Mouse (Mus musculus) liver, embryonic 13.5 days (tissue): ENCODE measurements around the gene Nprl2. TPM values are rescaled to one million over a fixed set of nuclear protein-coding genes. Genes with fewer than 3 reads are reported as not detected.

Source experiments
- ATAC-seq: fragments of 200-750 bp; cut with Nextera tagmentation; 2 replicates; pipeline ENCODE4 v1.8.0; 2017; ENCODE audit warnings: low read depth, mild to moderate bottlenecking, moderate number of reproducible peaks, moderate library complexity
- DNase-seq: peaks from one replicate; pipeline ENCODE4 v3.0.0; 2022
- H3K27ac ChIP-seq: fragments of 300-500 bp; sonication (generic); 2 replicates; pipeline ENCODE4 v1.5.1; 2015; ENCODE audit warnings: moderate library complexity, mild to moderate bottlenecking, inconsistent platforms
- H3K27me3 ChIP-seq: fragments of 300-500 bp; sonication (generic); 2 replicates; pipeline ENCODE4 v1.6.1; 2015; ENCODE audit warnings: mild to moderate bottlenecking, inconsistent platforms
- H3K36me3 ChIP-seq: fragments of 300-500 bp; sonication (generic); 2 replicates; pipeline ENCODE4 v1.6.1; 2015; ENCODE audit warnings: mild to moderate bottlenecking, inconsistent platforms
- H3K4me1 ChIP-seq: fragments of 300-500 bp; sonication (generic); replicated peaks from 2 replicates; pipeline ENCODE4 v1.6.1; 2015; ENCODE audit warnings: inconsistent platforms
- H3K4me2 ChIP-seq: fragments of 300-500 bp; sonication (generic); 2 replicates; pipeline ENCODE4 v1.6.1; 2015; ENCODE audit warnings: inconsistent platforms, mild to moderate bottlenecking, moderate library complexity
- H3K4me3 ChIP-seq: fragments of 300-500 bp; sonication (generic); replicated peaks from 2 replicates; pipeline ENCODE4 v1.5.1; 2015; ENCODE audit warnings: mild to moderate bottlenecking, inconsistent platforms
- H3K9ac ChIP-seq: fragments of 300-500 bp; sonication (generic); 2 replicates; pipeline ENCODE4 v1.6.1; 2015; ENCODE audit warnings: mild to moderate bottlenecking, inconsistent platforms
- H3K9me3 ChIP-seq: fragments of 300-500 bp; sonication (generic); replicated peaks from 2 replicates; pipeline ENCODE4 v1.6.1; 2016; ENCODE audit warnings: inconsistent platforms
- WGBS: fragments of 180-500 bp; shearing (Covaris S2); methylation state at CpG from one replicate; pipeline ENCODE4 v1.1.7; 2015; ENCODE audit not compliant: insufficient replicate concordance; 5-methylcytosine and 5-hydroxymethylcytosine counted together
- polyA plus RNA-seq: library from polyadenylated mRNA; unstranded; fragments of >200 nt; fragmentation: Nextera tagmentation; extraction: Ambion mirVana; gene quantifications from 2 replicates; pipeline ENCODE4 v1.2.1, GENCODE M21; 2015

Gene Nprl2
- polyA plus RNA-seq, 1 experiment from 2014 or later, result 14.3 TPM

DNA sequence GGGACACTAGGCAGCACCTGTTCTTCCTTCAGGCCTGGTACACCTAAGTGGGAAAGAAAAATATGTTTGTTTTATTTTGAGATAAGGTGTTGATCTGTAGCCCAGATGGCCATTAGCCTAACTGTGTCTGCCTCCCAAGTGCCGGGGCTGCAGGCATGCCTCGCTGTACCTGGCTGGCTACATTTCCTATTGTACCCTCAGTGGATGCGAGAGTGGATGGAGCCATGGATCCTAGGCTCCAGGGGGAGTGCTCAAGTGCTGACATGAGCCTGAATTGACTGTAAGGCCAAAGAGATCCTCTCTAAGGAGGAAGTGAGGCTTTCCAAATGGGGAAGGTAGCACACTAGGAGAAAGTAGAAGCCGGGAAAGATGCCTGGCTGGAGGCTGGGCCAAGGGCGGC, 5.9 kb downstream of the Nprl2 start:
- no peak overlapping the region for H3K9ac ChIP-seq
- 0 out of 2 replicates have a peak overlapping the region, but pooled peaks have one; percentile 13 for H3K27ac ChIP-seq
- no peaks in the 10 kb centered on the region for H3K9me3 ChIP-seq
- H3K4me3 ChIP-seq, result no peak overlapping the region
- DNase-seq (no peak), ATAC-seq (no peak)
- WGBS, result 66% methylated on average over 5 of the region's 5 CpGs
- H3K4me2 ChIP-seq, result no peak overlapping the region
- peaks cover 59% of the 10 kb centered on the region for H3K4me1 ChIP-seq
- H3K36me3 ChIP-seq, result peaks cover 19% of the 10 kb centered on the region
- H3K27me3 ChIP-seq, result peaks cover 44% of the 10 kb centered on the region

GRCm38 (mm10) chr9:107548820-107549219, 6.8 kb downstream of the Nprl2 start:
- peaks cover 63% of the 10 kb centered on the region for H3K4me1 ChIP-seq
- H3K4me3 ChIP-seq, result no peak overlapping the region
- no peak for ATAC-seq
- H3K4me2 ChIP-seq, result no peak overlapping the region
- DNase-seq, result no peak
- H3K27me3 ChIP-seq, result peaks cover 44% of the 10 kb centered on the region
- 85% methylated on average over 10 of the region's 10 CpGs for WGBS
- H3K9me3 ChIP-seq, result no peaks in the 10 kb centered on the region
- no peak overlapping the region for H3K9ac ChIP-seq
- H3K36me3 ChIP-seq, result peaks cover 14% of the 10 kb centered on the region
- no peak overlapping the region for H3K27ac ChIP-seq

DNA sequence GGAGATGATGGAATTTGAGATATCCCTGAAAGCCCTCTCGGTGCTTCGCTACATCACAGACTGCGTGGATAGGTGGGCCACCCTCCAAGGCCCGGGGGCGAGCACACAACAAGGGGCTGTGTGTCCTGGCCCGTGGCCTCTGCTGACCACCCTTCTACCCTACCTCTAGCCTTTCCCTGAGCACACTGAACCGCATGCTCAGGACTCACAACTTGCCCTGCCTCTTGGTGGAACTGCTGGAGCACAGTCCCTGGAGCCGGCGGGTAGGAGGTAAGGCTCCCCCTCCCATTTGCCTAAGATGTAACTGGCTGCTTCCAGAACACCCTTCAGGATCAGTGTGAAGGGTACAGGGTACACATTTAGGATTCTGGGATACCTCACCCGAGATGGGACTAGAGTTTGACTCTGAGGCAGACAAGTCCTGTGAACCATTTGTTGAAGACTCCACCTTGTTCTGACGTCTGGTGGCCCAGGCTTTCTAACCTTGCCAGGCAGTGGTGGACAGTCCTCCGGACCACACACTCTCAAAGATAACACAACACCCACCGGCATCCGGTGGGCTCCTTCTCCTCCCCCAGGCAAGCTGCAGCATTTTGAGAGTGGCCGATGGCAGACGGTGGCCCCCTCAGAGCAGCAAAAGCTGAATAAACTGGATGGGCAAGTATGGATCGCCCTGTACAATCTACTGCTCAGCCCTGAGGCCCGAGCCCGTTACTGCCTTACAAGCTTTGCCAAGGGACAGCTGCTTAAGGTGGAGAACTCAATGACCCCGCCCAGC, 7.5 kb downstream of the Nprl2 start:
- no peaks in the 10 kb centered on the region for H3K9me3 ChIP-seq
- no peak for ATAC-seq
- WGBS, result 78% methylated on average over 20 of the region's 20 CpGs

GRCm38 (mm10) chr9:107550491-107551116, 8.6 kb downstream of the Nprl2 start:
- no peaks in the 10 kb centered on the region for H3K36me3 ChIP-seq
- peak overlapping the region; percentile 76 for H3K9ac ChIP-seq
- peak overlapping the region; percentile 61 for H3K4me3 ChIP-seq
- WGBS, result 36% methylated on average over 23 of the region's 23 CpGs
- H3K4me2 ChIP-seq, result peak overlapping the region; percentile 96
- peaks cover 44% of the 10 kb centered on the region for H3K27me3 ChIP-seq
- DNase-seq (no peak), ATAC-seq (no peak)
- H3K27ac ChIP-seq, result no peak overlapping the region
- peaks cover 69% of the 10 kb centered on the region for H3K4me1 ChIP-seq
- H3K9me3 ChIP-seq, result no peaks in the 10 kb centered on the region

More for the DNA sequence above, 7.5 kb downstream of the Nprl2 start:
- H3K27me3 ChIP-seq, result peaks cover 44% of the 10 kb centered on the region
- H3K4me2 ChIP-seq, result no peak overlapping the region
- peaks cover 7% of the 10 kb centered on the region for H3K36me3 ChIP-seq
- no peak overlapping the region for H3K27ac ChIP-seq
- H3K4me3 ChIP-seq, result no peak overlapping the region
- H3K9ac ChIP-seq, result no peak overlapping the region
- peaks cover 66% of the 10 kb centered on the region for H3K4me1 ChIP-seq
- no peak for DNase-seq

- peaks cover 70% of the 10 kb centered on the region for H3K4me1 ChIP-seq
Observed at GRCm38 (mm10) chr9:107551117-107551889, 9.3 kb downstream of the Nprl2 start, which contains the start of gene Rassf1. TSS of gene Rassf1 (plus strand) at chr9:107551555.

DNA sequence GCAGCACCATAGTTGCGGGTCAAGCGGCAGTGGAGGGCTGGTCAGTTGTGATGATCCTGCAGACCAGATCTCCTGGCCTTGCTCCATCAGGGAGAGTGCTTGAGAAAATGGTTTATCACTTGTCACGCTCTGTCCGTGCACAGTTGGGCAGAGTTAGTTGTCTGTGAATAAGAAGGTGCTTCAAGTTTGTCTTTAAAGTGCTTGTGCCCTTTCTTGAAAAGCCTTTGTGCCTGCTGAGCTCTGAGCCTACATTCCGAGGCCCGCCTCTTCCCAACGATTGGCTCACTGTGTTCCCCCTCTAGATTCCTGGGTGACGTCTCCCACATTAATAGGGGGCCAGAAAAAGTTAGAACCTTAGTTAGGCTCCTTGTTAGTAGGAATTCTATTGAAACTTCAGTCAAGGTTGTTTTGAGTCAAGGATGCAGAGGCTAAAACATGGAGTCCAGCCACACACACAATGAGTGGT, 9.9 kb downstream of the Nprl2 start:
- Histone ChIP-seq H3K27me3 (peaks cover 44% of the 10 kb centered on the region), H3K27ac (peak overlapping the region; percentile 58; the same call in 1 of the 2 replicates), H3K4me3 (peak overlapping the region; percentile 61), H3K4me1 (peaks cover 70% of the 10 kb centered on the region), H3K36me3 (peaks cover 7% of the 10 kb centered on the region), H3K9ac (peak overlapping the region; percentile 76), H3K9me3 (no peaks in the 10 kb centered on the region), H3K4me2 (peak overlapping the region; percentile 96)
- 28% methylated on average over 8 of the region's 8 CpGs for WGBS
- no peak for DNase-seq
- ATAC-seq, result no peak

More at GRCm38 (mm10) chr9:107551117-107551889, 9.3 kb downstream of the Nprl2 start, which contains the start of gene Rassf1:
- H3K27ac ChIP-seq, result peak within 1 kb of the TSS; percentile 58
- no peaks in the 10 kb centered on the region for H3K9me3 ChIP-seq
- WGBS, result 2% methylated on average over 63 of the region's 63 CpGs
- H3K36me3 ChIP-seq, result peaks cover under 1% of the 10 kb centered on the region; the same call in 1 of the 2 replicates
- peak within 1 kb of the TSS; percentile 76 for H3K9ac ChIP-seq
- H3K4me2 ChIP-seq, result peak within 1 kb of the TSS; percentile 96
- ATAC-seq (peak; percentile 43), DNase-seq (peak; percentile 71)
- H3K27me3 ChIP-seq, result peaks cover 44% of the 10 kb centered on the region
- H3K4me3 ChIP-seq, result peak within 1 kb of the TSS; percentile 61

DNA sequence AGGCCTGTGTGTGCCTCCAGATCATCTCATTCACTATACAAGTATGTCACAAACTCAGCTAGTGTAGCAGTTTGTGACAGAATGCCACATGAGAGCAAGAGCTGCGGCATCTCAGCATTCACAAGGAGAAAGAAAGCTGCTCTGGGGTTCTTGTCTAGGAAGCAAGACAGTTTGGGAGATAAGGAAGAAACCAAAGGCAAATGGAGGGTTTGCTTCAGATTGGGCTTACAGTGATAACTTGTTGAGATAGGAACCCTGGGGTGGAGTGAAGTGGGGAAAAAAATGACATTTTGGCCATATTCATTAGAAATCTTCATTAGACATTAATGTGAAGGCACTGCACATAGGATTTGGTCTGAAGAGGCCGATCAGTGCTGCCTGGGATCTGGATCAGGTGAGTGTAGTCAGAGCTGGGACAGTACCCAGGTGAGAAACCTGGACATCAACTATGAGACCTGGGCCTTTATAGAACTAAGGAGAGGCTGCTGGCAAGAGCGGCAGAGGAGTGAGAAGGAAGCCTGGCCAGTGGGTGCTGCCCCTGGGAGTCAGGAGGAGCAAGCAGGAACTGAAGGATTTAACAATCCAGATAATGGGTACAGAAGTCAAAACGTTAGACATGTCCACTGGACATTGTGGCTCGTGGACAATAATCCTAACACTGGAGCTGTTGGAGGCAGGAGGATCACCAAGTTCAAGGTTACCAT, 10.8 kb downstream of the Nprl2 start:
- DNase-seq, result no peak
- H3K4me2 ChIP-seq, result peak overlapping the region; percentile 96

GRCm38 (mm10) chr9:107553541-107554318, 11.7 kb downstream of the Nprl2 start:
- Histone ChIP-seq H3K36me3 (peaks cover 25% of the 10 kb centered on the region), H3K27ac (peak overlapping the region; percentile 95), H3K27me3 (peaks cover 38% of the 10 kb centered on the region), H3K4me1 (peaks cover 67% of the 10 kb centered on the region), H3K9ac (peak overlapping the region; percentile 97), H3K9me3 (no peaks in the 10 kb centered on the region), H3K4me2 (peak overlapping the region; percentile 96), H3K4me3 (peak overlapping the region; percentile 84)
- 5% methylated on average over 37 of the region's 37 CpGs for WGBS
- DNase-seq (peak; percentile 38), ATAC-seq (peak; percentile 41)

More for the DNA sequence above, 10.8 kb downstream of the Nprl2 start:
- Histone ChIP-seq H3K9ac (peak overlapping the region; percentile 97; the same call in 1 of the 2 replicates), H3K27ac (no peak overlapping the region), H3K4me1 (peaks cover 69% of the 10 kb centered on the region), H3K9me3 (no peaks in the 10 kb centered on the region), H3K4me3 (peak overlapping the region; percentile 84; the same call in 1 of the 2 replicates), H3K27me3 (peaks cover 44% of the 10 kb centered on the region), H3K36me3 (peaks cover 16% of the 10 kb centered on the region)
- WGBS, result 53% methylated on average over 5 of the region's 5 CpGs
- ATAC-seq, result no peak

DNA sequence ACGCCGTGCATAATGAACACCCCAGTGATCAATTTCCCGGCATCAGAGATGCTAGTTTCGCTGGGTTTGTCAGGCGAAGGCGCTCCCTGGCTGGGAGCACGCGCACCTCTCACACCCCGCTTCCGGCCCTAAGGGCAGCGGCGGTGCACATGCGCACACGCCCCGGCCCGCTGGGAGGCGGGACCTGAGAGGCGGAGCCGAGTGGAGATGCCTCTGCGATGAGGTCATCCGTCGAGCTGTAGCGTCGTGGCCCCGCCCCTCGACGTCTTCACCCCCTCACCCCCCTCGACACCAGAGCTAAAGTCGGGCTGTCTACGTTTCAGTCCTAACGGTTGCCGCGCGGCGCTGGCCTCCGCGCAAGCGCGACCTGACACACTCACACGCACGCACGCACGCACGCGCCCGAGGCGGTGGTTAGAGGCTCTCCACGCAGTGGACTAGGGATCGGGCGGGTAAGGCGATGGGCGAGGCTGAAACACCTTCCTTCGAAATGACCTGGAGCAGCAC, 12.3 kb downstream of the Nprl2 start:
- WGBS, result under 1% methylated on average over 53 of the region's 53 CpGs
- Histone ChIP-seq H3K27ac (peak overlapping the region; percentile 95), H3K9me3 (no peaks in the 10 kb centered on the region), H3K4me1 (peaks cover 67% of the 10 kb centered on the region), H3K9ac (peak overlapping the region; percentile 97), H3K4me2 (peak overlapping the region; percentile 96), H3K27me3 (peaks cover 32% of the 10 kb centered on the region), H3K36me3 (peaks cover 31% of the 10 kb centered on the region), H3K4me3 (peak overlapping the region; percentile 84)
- peak; percentile 95 for DNase-seq
- ATAC-seq, result peak; percentile 89
